Mouse (Mus musculus) midbrain, embryonic 14.5 days (tissue): ENCODE data around the gene Gm128. TPM values are rescaled to one million over a fixed set of nuclear protein-coding genes. Genes with fewer than 3 reads are reported as not detected.

Experiments
- ATAC-seq: fragments of 200-750 bp; cut with Nextera tagmentation; 2 replicates; pipeline ENCODE4 v1.8.0; 2017; ENCODE audit warnings: moderate number of reproducible peaks, moderate library complexity; ENCODE audit not compliant: low FRiP score, low TSS enrichment
- DNase-seq: peaks from one replicate; pipeline ENCODE4 v3.0.0-alpha.2; 2015
- H3K27ac ChIP-seq: fragments of 300-500 bp; sonication (generic); replicated peaks from 2 replicates; pipeline ENCODE4 v1.5.1; 2014; ENCODE audit warnings: mild to moderate bottlenecking, low read depth, low read length, moderate library complexity
- H3K27me3 ChIP-seq: fragments of 300-500 bp; sonication (generic); 2 replicates; pipeline ENCODE4 v1.6.1; 2014; ENCODE audit warnings: low read length, control low read depth, mixed read lengths; ENCODE audit not compliant: control insufficient read depth, insufficient read depth
- H3K36me3 ChIP-seq: fragments of 300-500 bp; sonication (generic); 2 replicates; pipeline ENCODE4 v1.6.1; 2014; ENCODE audit warnings: low read length, control low read depth; ENCODE audit not compliant: control insufficient read depth, insufficient read depth
- H3K4me1 ChIP-seq: fragments of 300-500 bp; sonication (generic); 2 replicates; pipeline ENCODE4 v1.6.1; 2014; ENCODE audit warnings: mild to moderate bottlenecking, antibody characterized with exemption, low read length, control low read depth; ENCODE audit not compliant: control insufficient read depth, insufficient read depth
- H3K4me2 ChIP-seq: fragments of 300-500 bp; sonication (generic); 2 replicates; pipeline ENCODE4 v1.6.1; 2014; ENCODE audit warnings: mild to moderate bottlenecking, low read length, moderate library complexity
- H3K4me3 ChIP-seq: fragments of 300-500 bp; sonication (generic); replicated peaks from 2 replicates; pipeline ENCODE4 v1.5.1; 2014; ENCODE audit warnings: low read depth, low read length
- H3K9ac ChIP-seq: fragments of 300-500 bp; sonication (generic); replicated peaks from 2 replicates; pipeline ENCODE4 v1.6.1; 2014; ENCODE audit warnings: mild to moderate bottlenecking, low read length, moderate library complexity
- H3K9me3 ChIP-seq: fragments of 300-500 bp; sonication (generic); 2 replicates; pipeline ENCODE4 v1.6.1; 2016; ENCODE audit warnings: low read length, control low read depth, mixed read lengths; ENCODE audit not compliant: control insufficient read depth
- WGBS: fragments of 180-500 bp; shearing (Covaris S2); extraction: QIAGEN DNeasy Blood & Tissue Kit; methylation state at CpG from one replicate; pipeline ENCODE4 v1.1.7; 2014; 5-methylcytosine and 5-hydroxymethylcytosine counted together
- polyA plus RNA-seq: library from polyadenylated mRNA; unstranded; fragments of >200 nt; fragmentation: Nextera tagmentation; extraction: Ambion mirVana; gene quantifications from 2 replicates; pipeline ENCODE4 v1.2.1, GENCODE M21; 2014

The Gm128 gene
- polyA plus RNA-seq, 1 experiment from 2014 or later: 0.11 TPM

GRCm38 (mm10) chr3:95261975-95262374 is 20.6 kb upstream of the Gm128 start:
- Histone ChIP-seq H3K36me3 (peaks cover 72% of the 10 kb centered on the region), H3K4me3 (no peak overlapping the region), H3K4me2 (no peak overlapping the region), H3K4me1 (no peaks in the 10 kb centered on the region), H3K27me3 (no peaks in the 10 kb centered on the region), H3K9me3 (no peaks in the 10 kb centered on the region), H3K27ac (no peak overlapping the region), H3K9ac (no peak overlapping the region)
- WGBS: 97% methylated on average over 4 of the region's 4 CpGs
- ATAC-seq (no peak), DNase-seq (no peak)

- Histone ChIP-seq H3K36me3 (peaks cover 79% of the 10 kb centered on the region), H3K4me2 (no peak overlapping the region), H3K27me3 (no peaks in the 10 kb centered on the region), H3K27ac (no peak overlapping the region), H3K4me1 (no peaks in the 10 kb centered on the region), H3K9me3 (no peaks in the 10 kb centered on the region), H3K4me3 (no peak overlapping the region), H3K9ac (no peak overlapping the region)
- no peak for DNase-seq
- 88% methylated on average over 5 of the region's 5 CpGs for WGBS
- ATAC-seq: no peak
These were observed 15.5 kb upstream of the Gm128 start for GRCm38 (mm10) chr3:95256931-95257330.

DNA sequence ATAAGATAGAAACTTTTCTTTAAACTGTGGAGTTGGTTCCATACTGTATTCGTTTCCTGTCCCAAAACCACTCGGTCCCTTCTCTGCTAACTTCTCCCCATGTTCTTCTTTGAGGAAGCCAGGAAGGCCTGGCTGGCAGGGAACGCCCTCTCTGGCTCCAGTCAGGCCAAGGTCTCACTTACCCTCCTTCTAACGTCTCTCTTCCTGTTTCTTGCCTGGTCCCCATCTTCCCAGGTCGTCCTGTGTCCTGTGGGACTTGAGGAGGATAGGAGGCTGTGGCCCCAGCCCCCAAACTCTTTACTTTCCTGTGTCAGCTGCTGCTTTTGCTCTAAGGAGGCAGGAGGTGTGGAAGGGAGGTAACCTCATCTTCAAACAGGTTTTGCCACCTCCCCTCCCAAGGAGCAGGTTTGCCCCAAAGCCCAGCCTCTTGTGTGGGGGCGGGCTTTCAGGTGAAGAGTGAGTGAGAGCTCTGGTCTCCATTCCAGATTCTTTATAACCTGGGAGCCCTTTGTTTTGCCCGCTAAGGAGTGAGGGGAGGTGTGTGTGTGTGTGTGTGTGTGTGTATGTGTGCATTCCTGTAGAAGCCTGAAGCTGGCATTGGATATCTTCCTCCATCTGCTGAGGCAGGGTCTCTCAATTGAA is 9.5 kb upstream of the Gm128 start, which contains the start of gene Bnipl:
TSS of gene Bnipl (minus strand) at position 411 of the 642 bp plus-strand sequence.
- 62% methylated on average over 7 of the region's 7 CpGs for WGBS
- no peak for DNase-seq
- no peaks in the 10 kb centered on the region for H3K9me3 ChIP-seq
- no peak within 1 kb of the TSS for H3K9ac ChIP-seq
- ATAC-seq: no peak
- H3K4me3 ChIP-seq: no peak within 1 kb of the TSS
- no peak within 1 kb of the TSS for H3K27ac ChIP-seq
- peaks cover 38% of the 10 kb centered on the region for H3K36me3 ChIP-seq
- no peaks in the 10 kb centered on the region for H3K4me1 ChIP-seq
- H3K27me3 ChIP-seq: no peaks in the 10 kb centered on the region
- no peak within 1 kb of the TSS for H3K4me2 ChIP-seq

- 89% methylated on average over 5 of the region's 5 CpGs for WGBS
- Histone ChIP-seq H3K36me3 (peaks cover 32% of the 10 kb centered on the region), H3K27ac (no peak overlapping the region), H3K4me3 (no peak overlapping the region), H3K4me2 (no peak overlapping the region), H3K4me1 (no peaks in the 10 kb centered on the region), H3K27me3 (no peaks in the 10 kb centered on the region), H3K9ac (no peak overlapping the region), H3K9me3 (no peaks in the 10 kb centered on the region)
- ATAC-seq (no peak), DNase-seq (no peak)
These were observed 9.0 kb upstream of the Gm128 start for GRCm38 (mm10) chr3:95250361-95250760.

DNA sequence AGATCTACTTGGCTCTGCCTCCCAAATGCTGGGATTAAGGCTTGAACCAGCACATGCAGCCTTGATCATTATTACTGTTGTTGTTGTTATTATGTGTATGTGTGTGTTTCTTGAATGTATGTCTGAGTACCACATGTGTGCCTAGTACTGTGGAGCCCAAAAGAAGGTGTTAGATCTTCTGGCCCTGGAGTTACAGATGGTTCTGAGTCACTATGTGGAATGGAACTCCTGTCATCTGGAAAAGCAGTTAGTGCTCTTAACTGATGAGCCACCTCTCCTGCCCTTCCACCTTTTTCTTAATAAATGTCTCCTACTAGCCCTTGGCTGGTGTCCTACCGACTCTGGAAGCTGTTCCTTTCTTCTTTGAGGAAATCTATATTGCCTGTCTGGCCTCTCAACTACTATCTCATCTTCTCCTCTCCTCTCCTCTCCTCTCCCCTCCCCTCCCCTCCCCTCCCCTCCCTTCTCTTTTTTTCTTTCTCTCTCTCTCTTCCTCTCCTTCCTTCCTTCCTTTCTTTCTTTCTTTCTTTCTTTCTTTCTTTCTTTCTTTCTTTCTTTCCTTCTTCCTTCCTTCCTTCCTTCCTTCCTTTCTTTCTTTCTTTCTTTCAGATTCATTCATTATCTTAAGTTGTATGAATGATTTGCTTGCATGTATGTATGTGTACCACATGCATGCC is 6.4 kb upstream of the Gm128 start:
- H3K27me3 ChIP-seq: no peaks in the 10 kb centered on the region
- no peak overlapping the region for H3K9ac ChIP-seq
- WGBS: 71% methylated on average over 1 of the region's 1 CpGs
- no peak for ATAC-seq
- DNase-seq: no peak
- peaks cover 18% of the 10 kb centered on the region; the same call in 1 of the 2 replicates for H3K36me3 ChIP-seq
- H3K4me1 ChIP-seq: no peaks in the 10 kb centered on the region
- no peak overlapping the region for H3K4me2 ChIP-seq
- H3K9me3 ChIP-seq: no peaks in the 10 kb centered on the region
- H3K4me3 ChIP-seq: no peak overlapping the region
- H3K27ac ChIP-seq: no peak overlapping the region

GRCm38 (mm10) chr3:95246465-95247231 is 5.2 kb upstream of the Gm128 start:
- 88% methylated on average over 5 of the region's 5 CpGs for WGBS
- Histone ChIP-seq H3K4me3 (no peak overlapping the region), H3K4me2 (no peak overlapping the region), H3K9ac (no peak overlapping the region), H3K27me3 (no peaks in the 10 kb centered on the region), H3K4me1 (no peaks in the 10 kb centered on the region), H3K27ac (no peak overlapping the region), H3K36me3 (peaks cover 8% of the 10 kb centered on the region; the same call in 1 of the 2 replicates), H3K9me3 (no peaks in the 10 kb centered on the region)
- DNase-seq (peak; percentile 22), ATAC-seq (no peak)

- WGBS: 86% methylated on average over 2 of the region's 2 CpGs
- ATAC-seq (no peak), DNase-seq (no peak)
- Histone ChIP-seq H3K4me2 (no peak overlapping the region), H3K4me1 (no peaks in the 10 kb centered on the region), H3K27ac (no peak overlapping the region), H3K36me3 (peaks cover 9% of the 10 kb centered on the region; the same call in 1 of the 2 replicates), H3K27me3 (no peaks in the 10 kb centered on the region), H3K4me3 (no peak overlapping the region), H3K9me3 (no peaks in the 10 kb centered on the region), H3K9ac (no peak overlapping the region)
These were observed 1.7 kb upstream of the Gm128 start for GRCm38 (mm10) chr3:95243086-95243485.

- DNase-seq: no peak
- peak overlapping the region; percentile 6; the same call in 1 of the 2 replicates for H3K9ac ChIP-seq
- 40% methylated on average over 17 of the region's 17 CpGs for WGBS
- no peak for ATAC-seq
- H3K4me2 ChIP-seq: no peak overlapping the region
- H3K27me3 ChIP-seq: no peaks in the 10 kb centered on the region
- no peaks in the 10 kb centered on the region for H3K4me1 ChIP-seq
- H3K36me3 ChIP-seq: peaks cover 27% of the 10 kb centered on the region
- H3K4me3 ChIP-seq: no peak overlapping the region
- H3K9me3 ChIP-seq: no peaks in the 10 kb centered on the region
- no peak overlapping the region for H3K27ac ChIP-seq
These were observed 498 bp downstream of the Gm128 start for GRCm38 (mm10) chr3:95240900-95241299.
